Mouse (Mus musculus) liver, postnatal 0 days (tissue): ENCODE measurements around the gene Mov10. TPM values are rescaled to one million over a fixed set of nuclear protein-coding genes. Genes with fewer than 3 reads are reported as not detected.
A peak's percentile ranks its signal among the peaks of the same experiment; 100 is the strongest.

Experiments
- ATAC-seq: fragments of 200-750 bp; cut with Nextera tagmentation; 2 replicates; pipeline ENCODE4 v1.8.0; 2017; ENCODE audit warnings: mild to moderate bottlenecking, moderate library complexity
- DNase-seq: peaks from one replicate; pipeline ENCODE4 v3.0.0-alpha.2; 2016
- H3K27ac ChIP-seq: fragments of 300-500 bp; sonication (generic); 2 replicates; pipeline ENCODE4 v1.5.1; 2014; ENCODE audit warnings: antibody characterized with exemption, moderate library complexity, mild to moderate bottlenecking, low read depth
- H3K27me3 ChIP-seq: fragments of 300-500 bp; sonication (generic); 2 replicates; pipeline ENCODE4 v1.6.1; 2014; ENCODE audit warnings: low read length, control low read depth, mixed read lengths; ENCODE audit not compliant: insufficient read depth
- H3K36me3 ChIP-seq: fragments of 300-500 bp; sonication (generic); replicated peaks from 2 replicates; pipeline ENCODE4 v1.6.1; 2014; ENCODE audit warnings: mild to moderate bottlenecking, control low read depth, low read length, moderate library complexity, mixed read lengths; ENCODE audit not compliant: insufficient read depth
- H3K4me1 ChIP-seq: fragments of 300-500 bp; sonication (generic); 2 replicates; pipeline ENCODE4 v1.6.1; 2014; ENCODE audit warnings: antibody characterized with exemption, mild to moderate bottlenecking, control low read depth; ENCODE audit not compliant: insufficient read depth
- H3K4me2 ChIP-seq: fragments of 300-500 bp; sonication (generic); 2 replicates; pipeline ENCODE4 v1.6.1; 2014; ENCODE audit warnings: low read depth, mild to moderate bottlenecking, low read length, moderate library complexity, mixed read lengths
- H3K4me3 ChIP-seq: fragments of 300-500 bp; sonication (generic); 2 replicates; pipeline ENCODE4 v1.5.1; 2014; ENCODE audit warnings: low read depth, low read length
- H3K9ac ChIP-seq: fragments of 300-500 bp; sonication (generic); replicated peaks from 2 replicates; pipeline ENCODE4 v1.6.1; 2014; ENCODE audit warnings: mild to moderate bottlenecking, moderate library complexity
- H3K9me3 ChIP-seq: fragments of 300-500 bp; sonication (generic); 2 replicates; pipeline ENCODE4 v1.6.1; 2016; ENCODE audit warnings: mild to moderate bottlenecking, control low read depth, low read length, mixed read lengths
- CTCF ChIP-seq: sonication (generic); IDR thresholded peaks from 2 replicates; pipeline ENCODE4 v1.5.1; 2016; ENCODE audit warnings: antibody characterized with exemption, low read depth
- EP300 ChIP-seq: IDR thresholded peaks from 2 replicates; pipeline ENCODE4 v1.6.1; 2016; ENCODE audit warnings: antibody characterized with exemption, low read depth, mild to moderate bottlenecking
- WGBS: fragments of 180-500 bp; shearing (Covaris S2); extraction: QIAGEN DNeasy Blood & Tissue Kit; methylation state at CpG from one replicate; pipeline ENCODE4 v1.1.7; 2014; ENCODE audit not compliant: insufficient replicate concordance; 5-methylcytosine and 5-hydroxymethylcytosine counted together
- polyA plus RNA-seq: library from polyadenylated mRNA; unstranded; fragments of >200 nt; fragmentation: Nextera tagmentation; extraction: Ambion mirVana; gene quantifications from 2 replicates; pipeline ENCODE4 v1.2.1, GENCODE M21; 2015

Gene Mov10
- polyA plus RNA-seq, 1 experiment from 2014 or later = 37.3 TPM

DNA sequence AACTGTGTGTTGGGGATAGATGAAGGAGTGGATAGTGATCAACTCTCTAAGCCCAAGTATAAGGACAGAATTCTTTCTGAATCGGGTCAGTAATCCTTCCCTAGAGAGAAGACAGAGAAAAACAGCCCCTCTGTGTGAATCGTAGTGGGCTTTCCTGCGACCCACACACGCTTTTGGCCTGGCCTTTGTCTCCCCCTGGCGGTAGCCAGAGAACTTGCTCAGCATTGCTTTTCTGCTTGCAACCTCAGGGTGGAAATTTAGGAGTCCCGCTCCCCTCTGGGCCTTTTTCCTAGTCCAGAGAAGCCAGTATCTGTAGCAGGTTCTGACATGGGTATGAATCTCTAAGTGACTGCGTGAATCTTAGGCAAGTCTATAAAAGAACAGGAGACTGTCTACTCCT lies 38.4 kb downstream of the Mov10 start:
- no peak overlapping the region for H3K9ac ChIP-seq
- DNase-seq = peak; percentile 67
- TF ChIP-seq CTCF = peak; percentile 90
- no peak for TF ChIP-seq EP300
- no peak for ATAC-seq
- H3K4me1 ChIP-seq = peaks cover 26% of the 10 kb centered on the region
- WGBS = 3% methylated on average over 7 of the region's 7 CpGs
- no peaks in the 10 kb centered on the region for H3K9me3 ChIP-seq
- no peak overlapping the region for H3K4me3 ChIP-seq
- H3K27ac ChIP-seq = no peak overlapping the region
- no peaks in the 10 kb centered on the region for H3K36me3 ChIP-seq
- H3K27me3 ChIP-seq = peaks cover 81% of the 10 kb centered on the region
- no peak overlapping the region for H3K4me2 ChIP-seq

DNA sequence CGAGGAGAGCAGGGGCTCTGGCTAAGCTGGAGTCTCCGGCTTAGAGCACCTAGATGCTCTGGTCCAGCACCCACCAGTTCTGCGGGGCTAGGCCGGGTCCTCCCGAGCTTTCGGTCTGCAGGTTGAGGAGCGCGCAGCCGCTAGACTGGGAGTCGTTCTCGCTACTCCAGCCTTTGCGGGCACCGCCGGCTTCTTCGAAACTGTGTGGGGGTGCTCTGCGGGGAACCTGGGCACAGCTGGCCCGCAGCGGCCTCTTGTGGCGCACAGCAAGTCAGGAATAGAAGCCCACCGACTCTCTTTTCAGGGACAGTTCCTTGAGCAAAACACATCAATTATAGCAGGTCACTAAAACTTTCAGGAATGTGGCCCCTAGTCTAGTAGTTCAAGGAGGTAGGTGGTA lies 41.0 kb downstream of the Mov10 start:
- DNase-seq (no peak), ATAC-seq (no peak)
- peak overlapping the region; percentile 43 for H3K4me2 ChIP-seq
- no peak overlapping the region for H3K27ac ChIP-seq
- H3K36me3 ChIP-seq = no peaks in the 10 kb centered on the region
- H3K4me1 ChIP-seq = peaks cover 21% of the 10 kb centered on the region
- no peaks in the 10 kb centered on the region for H3K9me3 ChIP-seq
- TF ChIP-seq CTCF (peak; percentile 42), EP300 (no peak)
- H3K9ac ChIP-seq = no peak overlapping the region
- no peak overlapping the region for H3K4me3 ChIP-seq
- peaks cover 71% of the 10 kb centered on the region for H3K27me3 ChIP-seq
- WGBS = 4% methylated on average over 20 of the region's 20 CpGs

- ATAC-seq (no peak), DNase-seq (no peak)
- Histone ChIP-seq H3K4me2 (no peak overlapping the region), H3K27ac (no peak overlapping the region), H3K4me3 (no peak overlapping the region), H3K27me3 (peaks cover 32% of the 10 kb centered on the region), H3K4me1 (no peaks in the 10 kb centered on the region), H3K9me3 (no peaks in the 10 kb centered on the region), H3K9ac (no peak overlapping the region), H3K36me3 (no peaks in the 10 kb centered on the region)
- 82% methylated on average over 7 of the region's 7 CpGs for WGBS
- TF ChIP-seq CTCF = no peak
Measured at GRCm38 (mm10) chr3:104773301-104773700, 45.1 kb downstream of the Mov10 start.

GRCm38 (mm10) chr3:104771460-104771859 lies 46.9 kb downstream of the Mov10 start:
- H3K9ac ChIP-seq = no peak overlapping the region
- H3K9me3 ChIP-seq = no peaks in the 10 kb centered on the region
- TF ChIP-seq EP300 = no peak
- TF ChIP-seq CTCF = no peak
- H3K36me3 ChIP-seq = no peaks in the 10 kb centered on the region
- H3K27me3 ChIP-seq = peaks cover 14% of the 10 kb centered on the region
- H3K4me2 ChIP-seq = no peak overlapping the region
- no peaks in the 10 kb centered on the region for H3K4me1 ChIP-seq
- no peak overlapping the region for H3K27ac ChIP-seq
- DNase-seq = no peak
- WGBS = 36% methylated on average over 6 of the region's 6 CpGs
- no peak for ATAC-seq
- no peak overlapping the region for H3K4me3 ChIP-seq

- WGBS = 77% methylated on average over 3 of the region's 3 CpGs
- no peak for TF ChIP-seq CTCF
- TF ChIP-seq EP300 = no peak
- H3K4me2 ChIP-seq = no peak overlapping the region
- H3K9ac ChIP-seq = no peak overlapping the region
- H3K4me1 ChIP-seq = no peaks in the 10 kb centered on the region
- no peaks in the 10 kb centered on the region for H3K36me3 ChIP-seq
- no peaks in the 10 kb centered on the region for H3K9me3 ChIP-seq
- DNase-seq (no peak), ATAC-seq (no peak)
- no peak overlapping the region for H3K4me3 ChIP-seq
- H3K27me3 ChIP-seq = peaks cover 9% of the 10 kb centered on the region; the same call in 1 of the 2 replicates
- no peak overlapping the region for H3K27ac ChIP-seq
Measured at GRCm38 (mm10) chr3:104770918-104771317, 47.4 kb downstream of the Mov10 start.

- 54% methylated on average over 10 of the region's 10 CpGs for WGBS
- TF ChIP-seq CTCF (peak; percentile 80), EP300 (no peak)
- no peak overlapping the region for H3K9ac ChIP-seq
- no peak overlapping the region for H3K27ac ChIP-seq
- no peaks in the 10 kb centered on the region for H3K4me1 ChIP-seq
- no peak overlapping the region for H3K4me2 ChIP-seq
- no peaks in the 10 kb centered on the region for H3K36me3 ChIP-seq
- H3K27me3 ChIP-seq = 0 out of 2 replicates have a peak, but pooled peaks cover 4% of the 10 kb centered on the region
- 0 out of 2 replicates have a peak, but pooled peaks have one; percentile 33 for ATAC-seq
- H3K9me3 ChIP-seq = no peaks in the 10 kb centered on the region
- H3K4me3 ChIP-seq = no peak overlapping the region
- DNase-seq = peak; percentile 61
Measured at GRCm38 (mm10) chr3:104770035-104770434, 48.3 kb downstream of the Mov10 start.

DNA sequence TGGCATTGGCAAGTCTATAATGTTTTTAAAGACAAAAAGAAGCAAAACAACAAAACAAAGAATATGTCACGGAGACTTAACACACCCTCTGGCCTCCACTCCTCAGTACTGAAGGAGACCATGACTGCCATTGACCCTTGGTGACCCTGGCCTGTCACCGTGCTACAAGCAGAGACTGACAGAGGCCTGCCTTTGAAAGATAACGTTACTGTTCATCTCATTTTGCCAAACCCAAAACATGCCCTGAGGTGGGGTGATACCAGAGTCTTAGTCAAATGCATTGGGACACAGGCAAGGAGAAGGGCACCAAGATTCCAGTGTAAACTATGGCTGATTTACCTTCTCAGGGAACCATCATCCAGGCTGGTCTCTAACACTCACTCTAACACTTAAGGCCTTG lies 49.2 kb downstream of the Mov10 start:
- H3K27ac ChIP-seq = no peak overlapping the region
- no peaks in the 10 kb centered on the region for H3K4me1 ChIP-seq
- no peak overlapping the region for H3K4me2 ChIP-seq
- DNase-seq (no peak), ATAC-seq (no peak)
- WGBS = 54% methylated on average over 3 of the region's 3 CpGs
- no peak overlapping the region for H3K9ac ChIP-seq
- 0 out of 2 replicates have a peak, but pooled peaks cover 4% of the 10 kb centered on the region for H3K27me3 ChIP-seq
- no peaks in the 10 kb centered on the region for H3K9me3 ChIP-seq
- H3K4me3 ChIP-seq = no peak overlapping the region
- no peaks in the 10 kb centered on the region for H3K36me3 ChIP-seq
- TF ChIP-seq CTCF (no peak), EP300 (no peak)
